In the genomic region with DNA sequence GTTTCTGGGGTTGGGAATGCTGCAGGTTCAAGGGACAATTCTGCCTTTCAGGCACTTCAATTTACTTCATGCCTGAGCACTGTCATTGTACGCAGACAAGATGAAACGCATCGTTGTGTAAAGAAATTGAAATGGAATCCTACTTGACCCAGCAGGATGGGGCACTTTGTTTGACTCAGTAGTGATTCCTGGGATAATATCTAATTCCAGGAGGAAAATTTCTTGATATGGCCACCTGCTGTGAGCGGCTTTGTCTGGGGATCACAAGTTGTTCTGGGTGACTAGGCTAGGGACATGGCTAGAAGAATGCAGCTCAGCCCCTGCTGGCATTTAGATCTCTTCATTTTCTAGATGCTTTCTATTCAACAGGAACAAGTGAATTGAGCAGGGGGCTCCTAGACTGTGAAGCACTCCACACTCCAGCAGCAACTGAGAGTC, we compare ENCODE assay signal across 15 mouse cellular contexts.
DNase-seq lines count a peak whose midpoint lies in the region; ATAC-seq lines count a peak whose summit lies in the region.
"Had no signal": no experiment of that assay in that cellular context is flagged by ENCODE, and none has a peak within 500 bp of the region (broad histone marks: within the 10 kb centered on the region; RNA-seq: fewer than 3 reads in every experiment).

No protein-coding gene starts in this region.

- WGBS in forebrain, embryonic 15.5 days = 7% methylated on average over 4 of the region's 4 CpGs
- WGBS in midbrain, embryonic 14.5 days = 6% methylated on average over 4 of the region's 4 CpGs

- no peak overlapping the region for H3K4me3 ChIP-seq in forebrain, embryonic 15.5 days
- no peak overlapping the region for H3K4me3 ChIP-seq in midbrain, embryonic 14.5 days (replicated peaks; ENCODE audit: low read depth, low read length)
- H3K4me3 ChIP-seq: liver, embryonic 13.5 days; myocyte; stomach, embryonic 15.5 days had no signal

- H3K9me3 ChIP-seq in forebrain, embryonic 15.5 days = no peaks in the 10 kb centered on the region
- no peaks in the 10 kb centered on the region for H3K9me3 ChIP-seq in midbrain, embryonic 14.5 days (ENCODE audit: control insufficient read depth, low read length)
- H3K9me3 ChIP-seq: liver, embryonic 13.5 days; stomach, embryonic 15.5 days had no signal

- no peak overlapping the region for H3K4me2 ChIP-seq in forebrain, embryonic 15.5 days (replicated peaks)
- no peak overlapping the region for H3K4me2 ChIP-seq in midbrain, embryonic 14.5 days (ENCODE audit: low read length)
- H3K4me2 ChIP-seq: liver, embryonic 13.5 days; stomach, embryonic 15.5 days had no signal

- peaks cover 8% of the 10 kb centered on the region; the same call in 1 of the 2 replicates for H3K4me1 ChIP-seq in forebrain, embryonic 15.5 days
- H3K4me1 ChIP-seq in midbrain, embryonic 14.5 days (ENCODE audit: control insufficient read depth, insufficient read depth, low read length) = peaks cover 8% of the 10 kb centered on the region; the same call in 1 of the 2 replicates
- H3K4me1 ChIP-seq: liver, embryonic 13.5 days; stomach, embryonic 15.5 days had no signal

- H3K27me3 ChIP-seq in forebrain, embryonic 15.5 days = no peaks in the 10 kb centered on the region
- peaks cover 28% of the 10 kb centered on the region for H3K27me3 ChIP-seq in midbrain, embryonic 14.5 days (ENCODE audit: control insufficient read depth, insufficient read depth, low read length)
- H3K27me3 ChIP-seq: CH12.LX; liver, embryonic 13.5 days; stomach, embryonic 15.5 days had no signal

- ATAC-seq in forebrain, embryonic 15.5 days (replicated peaks) = peak; percentile 55; the same call in 1 of the 2 replicates
- peak; percentile 53; the same call in 1 of the 2 replicates for ATAC-seq in midbrain, embryonic 14.5 days (ENCODE audit: low FRiP score, low TSS enrichment)

- intact Hi-C loops in left cerebral cortex, postnatal 25 days (cut with DNase I) = no loop called here

- H3K27ac ChIP-seq in forebrain, embryonic 15.5 days (replicated peaks) = no peak overlapping the region
- no peak overlapping the region for H3K27ac ChIP-seq in midbrain, embryonic 14.5 days (replicated peaks; ENCODE audit: low read depth, low read length)
- H3K27ac ChIP-seq: liver, embryonic 13.5 days; stomach, embryonic 15.5 days had no signal

- no peak overlapping the region for H3K9ac ChIP-seq in forebrain, embryonic 15.5 days (replicated peaks)
- no peak overlapping the region for H3K9ac ChIP-seq in midbrain, embryonic 14.5 days (replicated peaks; ENCODE audit: low read length)
- H3K9ac ChIP-seq: liver, embryonic 13.5 days; stomach, embryonic 15.5 days had no signal

- no peaks in the 10 kb centered on the region for H3K36me3 ChIP-seq in forebrain, embryonic 15.5 days
- H3K36me3 ChIP-seq in midbrain, embryonic 14.5 days (ENCODE audit: control insufficient read depth, insufficient read depth, low read length) = no peaks in the 10 kb centered on the region
- H3K36me3 ChIP-seq: liver, embryonic 13.5 days; stomach, embryonic 15.5 days had no signal

- DNase-seq in ES-CJ7 (ENCODE audit: low read depth, low spot score) = peak; percentile 2
- peak; percentile 13 for DNase-seq in ZHBTc4 (ENCODE audit: low read depth, low spot score)
- DNase-seq in midbrain, embryonic 14.5 days = peak; percentile 56
- no peak for DNase-seq in right cerebral cortex, postnatal 4 days
- DNase-seq in left cerebral cortex, postnatal 25 days (ENCODE audit: low spot score in 2 of 2) = no peak
- DNase-seq in cerebellum, adult 11-12 months = no peak
- DNase-seq: adrenal gland, postnatal 25 days; cerebellum, adult 2 months; kidney, adult 2 months; liver, embryonic 13.5 days; right cerebral cortex, postnatal 25 days had no signal

Comparison
In these comparisons a context has a peak if more than half of its experiments do, and no peak if none do; other contexts are left out.
1. DNase-seq: peak in ES-CJ7 (single experiment), ZHBTc4 (single experiment) and midbrain, embryonic 14.5 days (single experiment); none in right cerebral cortex, postnatal 4 days (single experiment), left cerebral cortex, postnatal 25 days (0 of 2) and cerebellum, adult 11-12 months (single experiment).